Mouse (Mus musculus) heart, embryonic 16.5 days (tissue): Measurements from ENCODE around the gene Plekhj1. TPM values are rescaled to one million over a fixed set of nuclear protein-coding genes. Genes with fewer than 3 reads are reported as not detected.

Experiments
- ATAC-seq: fragments of 200-750 bp; cut with Nextera tagmentation; replicated peaks from 2 replicates; pipeline ENCODE4 v1.8.0; 2017; ENCODE audit warnings: moderate number of reproducible peaks; ENCODE audit not compliant: insufficient read depth, low FRiP score; ENCODE audit errors: extremely low read depth
- H3K27ac ChIP-seq: fragments of 300-500 bp; sonication (generic); 2 replicates; pipeline ENCODE4 v1.5.1; 2014; ENCODE audit warnings: mild to moderate bottlenecking, low read length, control low read depth, moderate library complexity
- H3K27me3 ChIP-seq: fragments of 300-500 bp; sonication (generic); 2 replicates; pipeline ENCODE4 v1.6.1; 2014; ENCODE audit warnings: low read length, mixed read lengths; ENCODE audit not compliant: control insufficient read depth, insufficient read depth
- H3K36me3 ChIP-seq: fragments of 300-500 bp; sonication (generic); 2 replicates; pipeline ENCODE4 v1.6.1; 2014; ENCODE audit not compliant: control insufficient read depth, insufficient read depth
- H3K4me1 ChIP-seq: fragments of 300-500 bp; sonication (generic); 2 replicates; pipeline ENCODE4 v1.6.1; 2014; ENCODE audit warnings: low read length, mixed read lengths; ENCODE audit not compliant: control insufficient read depth, insufficient read depth
- H3K4me2 ChIP-seq: fragments of 300-500 bp; sonication (generic); 2 replicates; pipeline ENCODE4 v1.6.1; 2014; ENCODE audit warnings: low read depth, mild to moderate bottlenecking, control low read depth, low read length
- H3K4me3 ChIP-seq: fragments of 300-500 bp; sonication (generic); 2 replicates; pipeline ENCODE4 v1.5.1; 2014; ENCODE audit warnings: mild to moderate bottlenecking, control low read depth, low read length
- H3K9ac ChIP-seq: fragments of 300-500 bp; sonication (generic); 2 replicates; pipeline ENCODE4 v1.6.1; 2014; ENCODE audit warnings: low read length, control low read depth
- H3K9me3 ChIP-seq: fragments of 300-500 bp; sonication (generic); replicated peaks from 2 replicates; pipeline ENCODE4 v1.6.1; 2016; ENCODE audit warnings: low read length; ENCODE audit not compliant: control insufficient read depth
- WGBS: fragments of 180-500 bp; shearing (Covaris S2); extraction: QIAGEN DNeasy Blood & Tissue Kit; methylation state at CpG from one replicate; pipeline ENCODE4 v1.1.7; 2014; 5-methylcytosine and 5-hydroxymethylcytosine counted together
- polyA plus RNA-seq: library from polyadenylated mRNA; unstranded; fragments of >200 nt; fragmentation: Nextera tagmentation; extraction: Ambion mirVana; gene quantifications from 2 replicates; pipeline ENCODE4 v1.2.1, GENCODE M21; 2015

Plekhj1 gene
- polyA plus RNA-seq, 1 experiment from 2014 or later: 79.4 TPM

- H3K4me1 ChIP-seq: peaks cover 28% of the 10 kb centered on the region
- H3K9me3 ChIP-seq: no peaks in the 10 kb centered on the region
- peaks cover 71% of the 10 kb centered on the region for H3K36me3 ChIP-seq
- WGBS: 64% methylated on average over 41 of the region's 41 CpGs
- H3K27ac ChIP-seq: peak overlapping the region; percentile 80
- H3K27me3 ChIP-seq: no peaks in the 10 kb centered on the region
- ATAC-seq: no peak
- peak overlapping the region; percentile 17; the same call in 1 of the 2 replicates for H3K9ac ChIP-seq
- no peak overlapping the region for H3K4me3 ChIP-seq
- H3K4me2 ChIP-seq: peak overlapping the region; percentile 29
Measured at GRCm38 (mm10) chr10:80792175-80793032, 6.0 kb downstream of the Plekhj1 start.

- peak overlapping the region; percentile 17; the same call in 1 of the 2 replicates for H3K9ac ChIP-seq
- H3K27me3 ChIP-seq: no peaks in the 10 kb centered on the region
- peak; percentile 61 for ATAC-seq
- no peak overlapping the region for H3K4me3 ChIP-seq
- H3K36me3 ChIP-seq: peaks cover 71% of the 10 kb centered on the region
- H3K4me1 ChIP-seq: peaks cover 22% of the 10 kb centered on the region
- H3K9me3 ChIP-seq: no peaks in the 10 kb centered on the region
- peak overlapping the region; percentile 29 for H3K4me2 ChIP-seq
- WGBS: 51% methylated on average over 33 of the region's 33 CpGs
- peak overlapping the region; percentile 80 for H3K27ac ChIP-seq
Measured at GRCm38 (mm10) chr10:80791476-80792174, 6.8 kb downstream of the Plekhj1 start.

DNA sequence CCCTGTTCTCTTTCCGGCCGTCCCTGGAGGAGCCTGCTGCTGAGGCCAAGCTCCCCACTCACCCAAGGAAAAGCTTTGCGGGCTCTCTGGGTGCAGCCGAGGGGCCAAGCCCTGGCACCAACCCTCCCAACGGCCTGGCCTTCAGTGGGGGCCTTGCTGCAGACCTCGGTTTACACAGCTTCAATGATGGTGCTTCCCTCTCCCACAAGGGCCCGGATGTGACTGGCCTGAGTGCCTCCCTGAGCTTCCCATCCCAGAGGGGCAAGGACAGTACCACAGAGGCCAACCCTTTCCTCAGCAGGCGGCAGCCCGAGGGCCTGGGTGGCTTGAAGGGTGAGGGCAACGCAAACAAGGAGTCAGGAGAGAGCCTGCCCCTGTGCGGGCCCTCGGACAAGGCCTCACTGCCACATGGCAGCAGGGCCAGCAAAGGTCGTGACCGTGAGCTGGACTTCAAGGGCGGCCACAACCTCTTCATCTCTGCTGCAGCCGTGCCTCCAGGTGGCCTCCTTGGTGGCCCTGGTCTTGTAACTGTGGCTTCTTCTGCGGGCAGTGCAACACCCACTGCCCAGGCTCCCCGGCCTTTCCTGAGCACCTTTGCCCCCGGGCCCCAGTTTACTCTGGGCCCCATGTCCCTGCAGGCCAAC, 7.5 kb downstream of the Plekhj1 start:
- Histone ChIP-seq H3K27me3 (no peaks in the 10 kb centered on the region), H3K4me1 (peaks cover 19% of the 10 kb centered on the region), H3K27ac (peak overlapping the region; percentile 80), H3K9me3 (no peaks in the 10 kb centered on the region), H3K4me2 (no peak overlapping the region), H3K4me3 (no peak overlapping the region), H3K36me3 (peaks cover 70% of the 10 kb centered on the region), H3K9ac (no peak overlapping the region)
- WGBS: 76% methylated on average over 19 of the region's 19 CpGs
- no peak for ATAC-seq

DNA sequence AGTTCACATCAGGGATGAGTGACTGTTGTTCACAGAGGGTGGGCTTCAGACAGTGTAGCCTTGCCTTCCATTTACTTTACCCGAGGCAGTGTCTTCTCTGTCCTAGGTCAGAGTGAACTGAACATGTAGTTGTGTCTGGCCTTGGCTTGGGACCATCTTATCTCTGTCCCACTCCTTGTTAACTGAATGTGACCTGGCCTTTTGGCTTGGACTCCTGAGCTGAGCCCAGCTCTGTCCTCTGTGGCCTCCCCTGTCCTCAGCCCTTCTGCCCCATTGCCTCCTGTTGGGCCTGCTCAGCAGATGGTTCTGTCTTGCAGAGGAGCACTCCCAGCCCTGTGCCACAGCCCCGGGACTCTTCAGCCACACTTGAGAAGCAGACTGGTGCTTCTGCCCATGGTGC, 10.9 kb downstream of the Plekhj1 start:
- H3K9me3 ChIP-seq: no peaks in the 10 kb centered on the region
- peaks cover 75% of the 10 kb centered on the region for H3K36me3 ChIP-seq
- no peak overlapping the region for H3K4me2 ChIP-seq
- H3K9ac ChIP-seq: no peak overlapping the region
- no peak overlapping the region for H3K4me3 ChIP-seq
- H3K27ac ChIP-seq: no peak overlapping the region
- peaks cover 19% of the 10 kb centered on the region for H3K4me1 ChIP-seq
- no peak for ATAC-seq
- 60% methylated on average over 2 of the region's 2 CpGs for WGBS
- H3K27me3 ChIP-seq: no peaks in the 10 kb centered on the region

- no peak overlapping the region for H3K4me3 ChIP-seq
- peaks cover 3% of the 10 kb centered on the region for H3K4me1 ChIP-seq
- no peak for ATAC-seq
- peaks cover 69% of the 10 kb centered on the region for H3K36me3 ChIP-seq
- no peaks in the 10 kb centered on the region for H3K27me3 ChIP-seq
- 89% methylated on average over 11 of the region's 11 CpGs for WGBS
- no peak overlapping the region for H3K4me2 ChIP-seq
- H3K27ac ChIP-seq: no peak overlapping the region
- H3K9ac ChIP-seq: no peak overlapping the region
- H3K9me3 ChIP-seq: no peaks in the 10 kb centered on the region
Measured at GRCm38 (mm10) chr10:80785963-80786362, 12.5 kb downstream of the Plekhj1 start.

DNA sequence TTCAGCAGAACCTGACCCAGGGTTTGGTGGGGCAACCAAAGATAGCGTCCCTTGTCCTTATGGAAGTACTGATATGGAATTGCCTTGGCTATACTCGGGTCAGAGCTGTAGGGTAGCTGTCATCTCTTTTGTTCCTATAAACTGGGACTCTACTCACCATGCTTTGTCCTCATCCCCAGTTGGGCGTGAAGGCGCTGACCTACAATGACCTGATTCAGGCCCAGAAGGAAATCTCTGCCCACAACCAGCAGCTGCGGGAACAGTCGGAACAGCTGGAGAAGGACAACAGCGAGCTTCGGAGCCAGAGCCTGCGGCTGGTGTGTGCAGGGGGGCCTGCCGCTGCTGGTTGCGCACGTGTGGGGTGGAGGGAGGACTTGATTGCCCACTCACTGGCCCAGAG, 13.6 kb downstream of the Plekhj1 start:
- H3K9ac ChIP-seq: no peak overlapping the region
- no peaks in the 10 kb centered on the region for H3K9me3 ChIP-seq
- H3K4me2 ChIP-seq: no peak overlapping the region
- H3K4me1 ChIP-seq: no peaks in the 10 kb centered on the region
- H3K4me3 ChIP-seq: no peak overlapping the region
- no peak overlapping the region for H3K27ac ChIP-seq
- ATAC-seq: no peak
- H3K27me3 ChIP-seq: no peaks in the 10 kb centered on the region
- H3K36me3 ChIP-seq: peaks cover 62% of the 10 kb centered on the region
- 81% methylated on average over 12 of the region's 12 CpGs for WGBS

DNA sequence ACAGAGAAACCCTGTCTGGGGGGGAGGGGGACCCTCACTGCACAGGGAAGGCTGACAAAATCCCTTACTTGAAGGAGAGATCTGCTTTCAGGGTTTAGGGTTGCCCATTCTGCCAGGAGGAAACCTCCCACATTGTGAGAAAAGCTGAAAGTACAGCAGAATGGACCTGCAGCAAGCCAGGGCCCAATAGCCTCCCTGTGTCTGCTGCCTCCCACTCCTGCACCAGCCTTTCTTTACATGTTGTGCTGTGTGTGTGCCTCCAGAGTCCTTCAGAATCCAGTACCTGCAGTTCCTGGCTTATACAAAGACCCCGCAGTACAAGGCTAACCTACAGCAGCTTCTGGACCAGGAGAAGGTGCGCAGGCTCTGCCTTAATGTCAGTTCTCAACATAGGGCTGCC, 14.1 kb downstream of the Plekhj1 start:
- peaks cover 61% of the 10 kb centered on the region for H3K36me3 ChIP-seq
- H3K27me3 ChIP-seq: no peaks in the 10 kb centered on the region
- 98% methylated on average over 2 of the region's 2 CpGs for WGBS
- H3K27ac ChIP-seq: no peak overlapping the region
- H3K9me3 ChIP-seq: no peaks in the 10 kb centered on the region
- no peak overlapping the region for H3K9ac ChIP-seq
- no peaks in the 10 kb centered on the region for H3K4me1 ChIP-seq
- no peak for ATAC-seq
- H3K4me2 ChIP-seq: no peak overlapping the region
- no peak overlapping the region for H3K4me3 ChIP-seq

DNA sequence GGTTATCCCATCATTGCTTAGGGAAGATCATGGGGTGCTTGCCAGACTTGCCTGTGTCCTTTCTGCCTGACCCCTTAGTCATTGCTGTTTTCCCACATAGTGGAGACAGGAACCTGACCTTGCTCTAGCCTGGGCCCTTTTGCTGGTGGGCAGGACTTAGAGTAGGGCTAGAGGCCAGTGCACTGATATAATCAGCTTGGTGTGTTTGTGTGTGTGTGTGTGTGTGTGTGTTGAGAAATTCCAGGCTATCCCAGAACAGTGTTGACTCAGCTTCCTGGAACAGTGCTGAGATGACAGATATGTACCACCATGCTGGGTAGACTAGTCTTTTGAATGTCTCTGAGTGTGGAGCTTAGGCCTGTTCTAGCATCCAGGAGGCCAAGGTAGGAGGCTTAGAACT, 18.9 kb downstream of the Plekhj1 start:
- H3K27me3 ChIP-seq: no peaks in the 10 kb centered on the region
- H3K4me2 ChIP-seq: no peak overlapping the region
- H3K27ac ChIP-seq: no peak overlapping the region
- no peak for ATAC-seq
- H3K9ac ChIP-seq: no peak overlapping the region
- peaks cover 43% of the 10 kb centered on the region for H3K36me3 ChIP-seq
- H3K4me1 ChIP-seq: peaks cover 18% of the 10 kb centered on the region
- H3K4me3 ChIP-seq: no peak overlapping the region
- H3K9me3 ChIP-seq: no peaks in the 10 kb centered on the region

DNA sequence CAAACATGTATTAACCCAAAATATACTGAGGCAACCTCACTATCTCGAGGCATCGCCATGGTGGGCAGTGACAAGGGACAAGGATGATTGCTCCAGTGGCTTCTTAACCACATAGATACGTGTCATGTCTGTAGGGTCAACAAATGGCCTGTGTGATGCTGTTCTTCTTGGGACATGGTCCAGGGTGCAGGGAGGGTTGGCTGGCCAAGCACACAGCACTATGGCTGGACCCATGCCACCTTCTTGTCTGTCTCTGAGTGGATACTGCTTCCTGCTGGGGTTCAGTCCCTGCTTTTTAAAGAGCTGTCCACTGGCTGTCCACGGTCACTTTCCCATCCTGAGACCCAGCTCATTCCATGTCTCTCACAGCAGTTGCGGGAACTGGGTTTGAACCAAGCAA, 21.3 kb downstream of the Plekhj1 start:
- no peak overlapping the region for H3K4me2 ChIP-seq
- H3K27me3 ChIP-seq: no peaks in the 10 kb centered on the region
- ATAC-seq: no peak
- no peaks in the 10 kb centered on the region for H3K9me3 ChIP-seq
- peaks cover 43% of the 10 kb centered on the region for H3K36me3 ChIP-seq
- H3K27ac ChIP-seq: no peak overlapping the region
- no peak overlapping the region for H3K9ac ChIP-seq
- no peak overlapping the region for H3K4me3 ChIP-seq
- H3K4me1 ChIP-seq: peaks cover 35% of the 10 kb centered on the region
- 89% methylated on average over 5 of the region's 5 CpGs for WGBS
